Mouse (Mus musculus) liver, embryonic 14.5 days (tissue): ENCODE data around the gene Ets1.

Experiments used
- CTCF ChIP-seq: IDR thresholded peaks from 2 replicates; pipeline ENCODE4 v1.5.1; 2016; ENCODE audit warnings: antibody characterized with exemption, low read depth, control low read depth
- EP300 ChIP-seq: IDR thresholded peaks from 2 replicates; pipeline ENCODE4 v1.6.1; 2016; ENCODE audit warnings: antibody characterized with exemption, low read depth

- TF ChIP-seq CTCF (no peak), EP300 (no peak)
These were observed 81.4 kb downstream of the Ets1 start for GRCm38 (mm10) chr9:32717268-32717920.
